9 mouse cellular contexts compared by ENCODE assay signal in the genomic region with DNA sequence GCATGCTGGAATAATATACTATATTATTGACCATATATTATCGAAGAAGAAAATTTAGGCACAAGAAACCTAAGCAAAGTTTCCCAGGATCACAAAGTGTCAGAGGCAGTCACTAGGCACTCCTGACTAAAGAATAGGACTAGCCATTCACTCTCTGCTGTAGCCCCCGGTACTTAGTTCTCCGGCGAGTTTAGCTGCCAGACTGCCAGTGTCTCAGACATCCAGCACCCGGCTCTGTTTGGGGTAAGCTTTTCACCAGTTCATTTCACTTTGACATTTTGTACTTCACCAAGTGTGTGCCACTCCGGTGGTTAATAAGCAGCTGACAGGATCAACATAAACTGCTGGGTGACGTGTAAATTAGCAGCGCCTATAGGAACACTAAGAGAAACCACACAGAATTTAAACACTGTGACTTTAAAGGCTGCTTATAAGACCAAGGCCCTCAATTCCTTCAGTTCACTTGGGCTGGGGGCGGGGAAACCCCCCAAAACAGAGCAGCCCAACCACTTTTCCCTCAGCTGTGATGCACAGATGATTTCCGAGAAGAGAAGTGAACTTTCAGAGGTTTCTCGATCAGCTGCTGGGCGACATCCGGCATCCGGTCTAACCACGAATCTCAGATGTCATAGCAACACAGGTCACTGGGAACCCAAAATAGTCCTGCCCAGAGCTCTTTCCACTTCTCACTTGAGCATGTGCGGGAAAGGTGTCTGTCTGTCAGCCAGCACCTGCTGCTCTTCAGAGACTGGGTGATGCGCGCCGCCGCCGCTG.
DNase-seq lines count a peak whose midpoint lies in the region; ATAC-seq and TF ChIP-seq lines count a peak whose summit lies in the region.
"Had no signal": no experiment of that assay in that cellular context is flagged by ENCODE, and none has a peak within 500 bp of the region (broad histone marks: within the 10 kb centered on the region; RNA-seq: fewer than 3 reads in every experiment).

No protein-coding gene starts in this region.

- H3K27ac ChIP-seq in intestine, embryonic 14.5 days (ENCODE audit: low read depth), result peak overlapping the region; percentile 22; the same call in 1 of the 2 replicates
- no peak overlapping the region for H3K27ac ChIP-seq in intestine, embryonic 16.5 days (ENCODE audit: low read length)
- no peak overlapping the region for H3K27ac ChIP-seq in limb, embryonic 14.5 days (replicated peaks; ENCODE audit: low read depth, low read length)

- H3K4me3 ChIP-seq in intestine, embryonic 14.5 days (ENCODE audit: low read depth, low read length), result no peak overlapping the region
- no peak overlapping the region for H3K4me3 ChIP-seq in intestine, embryonic 16.5 days (ENCODE audit: low read length)
- H3K4me3 ChIP-seq in limb, embryonic 14.5 days (replicated peaks; ENCODE audit: low read length), result no peak overlapping the region
- H3K4me3 ChIP-seq: megakaryocyte, embryonic 14.5 days had no signal

- peaks cover 12% of the 10 kb centered on the region for H3K4me1 ChIP-seq in intestine, embryonic 14.5 days (replicated peaks; ENCODE audit: control insufficient read depth, insufficient read depth, low read length)
- H3K4me1 ChIP-seq in intestine, embryonic 16.5 days (ENCODE audit: control insufficient read depth, insufficient read depth, low read length), result 0 out of 2 replicates have a peak, but pooled peaks cover 3% of the 10 kb centered on the region
- peaks cover 8% of the 10 kb centered on the region for H3K4me1 ChIP-seq in limb, embryonic 14.5 days (ENCODE audit: control insufficient read depth, insufficient read depth, low read length)

- TF ChIP-seq POLR2A in limb, embryonic 14.5 days (IDR thresholded peaks at IDR 0.05; ENCODE audit: borderline replicate concordance, extremely low read depth, insufficient read depth, insufficient read length), result no peak

- H3K36me3 ChIP-seq in intestine, embryonic 14.5 days (ENCODE audit: control insufficient read depth, insufficient read depth, low read length), result no peaks in the 10 kb centered on the region
- no peaks in the 10 kb centered on the region for H3K36me3 ChIP-seq in intestine, embryonic 16.5 days (ENCODE audit: control insufficient read depth, insufficient read depth, low read length)
- no peaks in the 10 kb centered on the region for H3K36me3 ChIP-seq in limb, embryonic 14.5 days (ENCODE audit: control insufficient read depth, insufficient read depth, low read length)

- 67% methylated on average over 21 of the region's 21 CpGs for WGBS in intestine, embryonic 14.5 days
- 69% methylated on average over 21 of the region's 21 CpGs for WGBS in intestine, embryonic 16.5 days
- WGBS in limb, embryonic 14.5 days, result 68% methylated on average over 21 of the region's 21 CpGs

- no peak overlapping the region for H3K4me2 ChIP-seq in intestine, embryonic 14.5 days (ENCODE audit: low read length)
- no peak overlapping the region for H3K4me2 ChIP-seq in intestine, embryonic 16.5 days (ENCODE audit: low read depth, low read length)
- H3K4me2 ChIP-seq in limb, embryonic 14.5 days (replicated peaks; ENCODE audit: low read depth, low read length, severe bottlenecking), result no peak overlapping the region

- no peak overlapping the region for H3K9ac ChIP-seq in intestine, embryonic 14.5 days (ENCODE audit: low read length)
- H3K9ac ChIP-seq in intestine, embryonic 16.5 days (ENCODE audit: low read depth, low read length), result no peak overlapping the region
- H3K9ac ChIP-seq in limb, embryonic 14.5 days (ENCODE audit: low read depth, low read length, severe bottlenecking), result no peak overlapping the region

- H3K27me3 ChIP-seq in intestine, embryonic 14.5 days (replicated peaks; ENCODE audit: control insufficient read depth, insufficient read depth, low read length), result no peaks in the 10 kb centered on the region
- no peaks in the 10 kb centered on the region for H3K27me3 ChIP-seq in intestine, embryonic 16.5 days (replicated peaks; ENCODE audit: control insufficient read depth, insufficient read depth, low read length)
- H3K27me3 ChIP-seq in limb, embryonic 14.5 days (ENCODE audit: control insufficient read depth, insufficient read depth, low read length), result no peaks in the 10 kb centered on the region

- DNase-seq in intestine, embryonic 14.5 days (ENCODE audit: low spot score), result no peak
- DNase-seq in T-cell, adult 2 months (ENCODE audit: low spot score), result peak; percentile 99
- DNase-seq in limb, embryonic 14.5 days (ENCODE audit: low spot score), result peak; percentile 42
- peak; percentile 86 for DNase-seq in thymus, postnatal 25 days
- DNase-seq in ovary, postnatal 14 days (ENCODE audit: low spot score), result no peak

- ATAC-seq in intestine, embryonic 14.5 days (replicated peaks; ENCODE audit: low FRiP score, low TSS enrichment, low read depth), result no peak
- ATAC-seq in intestine, embryonic 16.5 days, result no peak
- ATAC-seq in granulocyte monocyte progenitor cell, adult 5-6 weeks (replicated peaks; ENCODE audit: poor library complexity, severe bottlenecking), result peak; percentile 69
- peak; percentile 33; the same call in 1 of the 2 replicates for ATAC-seq in limb, embryonic 14.5 days (ENCODE audit: low FRiP score, low read depth)
- ATAC-seq in monocyte, adult 5-6 weeks (replicated peaks; ENCODE audit: insufficient number of reproducible peaks, low FRiP score, low TSS enrichment, poor library complexity, severe bottlenecking), result peak; percentile 70

- H3K9me3 ChIP-seq in intestine, embryonic 14.5 days (ENCODE audit: control insufficient read depth, low read length), result no peaks in the 10 kb centered on the region
- H3K9me3 ChIP-seq in intestine, embryonic 16.5 days (ENCODE audit: control insufficient read depth, low read length), result no peaks in the 10 kb centered on the region
- no peaks in the 10 kb centered on the region for H3K9me3 ChIP-seq in limb, embryonic 14.5 days (ENCODE audit: control insufficient read depth, low read length)

Comparison
In these comparisons a context has a peak if more than half of its experiments do, and no peak if none do; other contexts are left out.
1. ATAC-seq: peak in granulocyte monocyte progenitor cell, adult 5-6 weeks (single experiment), limb, embryonic 14.5 days (single experiment) and monocyte, adult 5-6 weeks (single experiment); none in intestine, embryonic 14.5 days (single experiment) and intestine, embryonic 16.5 days (single experiment).
2. DNase-seq: peak in T-cell, adult 2 months (single experiment), limb, embryonic 14.5 days (single experiment) and thymus, postnatal 25 days (single experiment); none in intestine, embryonic 14.5 days (single experiment) and ovary, postnatal 14 days (single experiment).